Mouse (Mus musculus) liver, embryonic 14.5 days (tissue): ENCODE measurements around the gene Igf2bp3.

Experiments used
- CTCF ChIP-seq: IDR thresholded peaks from 2 replicates; pipeline ENCODE4 v1.5.1; 2016; ENCODE audit warnings: antibody characterized with exemption, low read depth, control low read depth
- EP300 ChIP-seq: IDR thresholded peaks from 2 replicates; pipeline ENCODE4 v1.6.1; 2016; ENCODE audit warnings: antibody characterized with exemption, low read depth

- TF ChIP-seq CTCF, result no peak
- no peak for TF ChIP-seq EP300
Measured at GRCm38 (mm10) chr6:49097596-49098110, 117.1 kb downstream of the Igf2bp3 start.
